Mouse (Mus musculus) megakaryocyte, embryonic 14.5 days (primary cell): ENCODE data around the gene Slamf8. TPM values are rescaled to one million over a fixed set of nuclear protein-coding genes. Genes with fewer than 3 reads are reported as not detected.

Experiments
- H3K27me3 ChIP-seq: replicated peaks from 2 replicates; pipeline ENCODE3; 2012; ENCODE audit warnings: inconsistent platforms
- H3K36me3 ChIP-seq: replicated peaks from 2 replicates; pipeline ENCODE3; 2012; ENCODE audit warnings: low read length, inconsistent platforms, mixed read lengths
- H3K4me1 ChIP-seq: 2 replicates; pipeline ENCODE4 v1.6.1; 2012; ENCODE audit warnings: inconsistent platforms
- H3K4me3 ChIP-seq: replicated peaks from 2 replicates; pipeline ENCODE3; 2012; ENCODE audit warnings: moderate library complexity, mild to moderate bottlenecking, inconsistent platforms
- H3K9me3 ChIP-seq: 2 replicates; pipeline ENCODE4 v1.6.1; 2012; ENCODE audit warnings: inconsistent platforms
- FLI1 ChIP-seq: IDR thresholded peaks from 2 replicates; pipeline ENCODE4 v1.6.1; 2012; ENCODE audit warnings: low read length, inconsistent platforms, mixed read lengths
- GATA1 ChIP-seq: IDR thresholded peaks from 3 replicates; pipeline ENCODE4 v1.6.1; 2012; ENCODE audit warnings: mixed read lengths, low read length, inconsistent platforms, borderline replicate concordance
- polyA plus RNA-seq: library from polyadenylated mRNA; stranded (reverse); fragments of >175 nt; gene quantifications from 2 replicates; pipeline ENCODE4 v1.2.3, GENCODE M21; 2012; ENCODE audit warnings: low replicate concordance; ENCODE audit not compliant: insufficient read depth

The Slamf8 gene
- polyA plus RNA-seq, 1 experiment: 0.13 TPM

GRCm38 (mm10) chr1:172602326-172602725 is 12.0 kb upstream of the Slamf8 start, which contains the start of gene Fcrl6:
Fcrl6 (minus strand) TSS chr1:172602551.
- no peak for TF ChIP-seq FLI1
- Histone ChIP-seq H3K4me1 (no peaks in the 10 kb centered on the region), H3K4me3 (no peak within 1 kb of the TSS), H3K27me3 (peaks cover 18% of the 10 kb centered on the region), H3K9me3 (no peaks in the 10 kb centered on the region), H3K36me3 (no peaks in the 10 kb centered on the region)

- Histone ChIP-seq H3K36me3 (no peaks in the 10 kb centered on the region), H3K27me3 (peaks cover 32% of the 10 kb centered on the region), H3K4me3 (no peak overlapping the region), H3K9me3 (no peaks in the 10 kb centered on the region), H3K4me1 (0 out of 2 replicates have a peak, but pooled peaks cover 2% of the 10 kb centered on the region)
- TF ChIP-seq FLI1: no peak
- no peak for TF ChIP-seq GATA1
Observed at GRCm38 (mm10) chr1:172594495-172594894, 4.1 kb upstream of the Slamf8 start.

- Histone ChIP-seq H3K4me1 (0 out of 2 replicates have a peak, but pooled peaks cover 2% of the 10 kb centered on the region), H3K9me3 (no peaks in the 10 kb centered on the region), H3K4me3 (no peak overlapping the region), H3K36me3 (no peaks in the 10 kb centered on the region), H3K27me3 (peaks cover 35% of the 10 kb centered on the region)
- TF ChIP-seq FLI1 (no peak), GATA1 (no peak)
Observed at GRCm38 (mm10) chr1:172593956-172594355, 3.6 kb upstream of the Slamf8 start.

- TF ChIP-seq FLI1: no peak
- TF ChIP-seq GATA1: no peak
Observed at GRCm38 (mm10) chr1:172593321-172593720, 3.0 kb upstream of the Slamf8 start.

GRCm38 (mm10) chr1:172585612-172586567 is 4.5 kb downstream of the Slamf8 start:
- TF ChIP-seq FLI1: no peak
- TF ChIP-seq GATA1: no peak
- no peaks in the 10 kb centered on the region for H3K9me3 ChIP-seq
- 0 out of 2 replicates have a peak, but pooled peaks cover 2% of the 10 kb centered on the region for H3K4me1 ChIP-seq
- H3K27me3 ChIP-seq: peaks cover 64% of the 10 kb centered on the region
- no peaks in the 10 kb centered on the region for H3K36me3 ChIP-seq
- no peak overlapping the region for H3K4me3 ChIP-seq

More at GRCm38 (mm10) chr1:172593321-172593720, 3.0 kb upstream of the Slamf8 start:
- Histone ChIP-seq H3K36me3 (no peaks in the 10 kb centered on the region), H3K9me3 (no peaks in the 10 kb centered on the region), H3K4me1 (0 out of 2 replicates have a peak, but pooled peaks cover 2% of the 10 kb centered on the region), H3K4me3 (no peak overlapping the region), H3K27me3 (peaks cover 36% of the 10 kb centered on the region)

GRCm38 (mm10) chr1:172585026-172585425 is 5.3 kb downstream of the Slamf8 start:
- H3K4me1 ChIP-seq: no peaks in the 10 kb centered on the region
- H3K9me3 ChIP-seq: no peaks in the 10 kb centered on the region
- TF ChIP-seq FLI1 (no peak), GATA1 (no peak)
- H3K4me3 ChIP-seq: no peak overlapping the region
- H3K36me3 ChIP-seq: no peaks in the 10 kb centered on the region
- H3K27me3 ChIP-seq: peaks cover 63% of the 10 kb centered on the region

- Histone ChIP-seq H3K9me3 (no peaks in the 10 kb centered on the region), H3K36me3 (no peaks in the 10 kb centered on the region), H3K4me3 (no peak overlapping the region), H3K27me3 (peaks cover 59% of the 10 kb centered on the region), H3K4me1 (no peaks in the 10 kb centered on the region)
- TF ChIP-seq FLI1: no peak
- TF ChIP-seq GATA1: no peak
Observed at GRCm38 (mm10) chr1:172584271-172584670, 6.1 kb downstream of the Slamf8 start.

- Histone ChIP-seq H3K36me3 (no peaks in the 10 kb centered on the region), H3K4me3 (no peak overlapping the region), H3K27me3 (peaks cover 50% of the 10 kb centered on the region), H3K4me1 (no peaks in the 10 kb centered on the region), H3K9me3 (no peaks in the 10 kb centered on the region)
- TF ChIP-seq FLI1: no peak
- TF ChIP-seq GATA1: no peak
Observed at GRCm38 (mm10) chr1:172582436-172582835, 7.9 kb downstream of the Slamf8 start.

- H3K36me3 ChIP-seq: no peaks in the 10 kb centered on the region
- H3K27me3 ChIP-seq: peaks cover 53% of the 10 kb centered on the region
- TF ChIP-seq FLI1 (no peak), GATA1 (no peak)
- H3K4me3 ChIP-seq: no peak overlapping the region
- H3K9me3 ChIP-seq: no peaks in the 10 kb centered on the region
- no peaks in the 10 kb centered on the region; the same call in 1 of the 2 replicates for H3K4me1 ChIP-seq
Observed at GRCm38 (mm10) chr1:172580116-172580515, 10.3 kb downstream of the Slamf8 start.

- H3K9me3 ChIP-seq: no peaks in the 10 kb centered on the region
- H3K4me3 ChIP-seq: no peak overlapping the region
- H3K27me3 ChIP-seq: peaks cover 90% of the 10 kb centered on the region
- H3K4me1 ChIP-seq: peaks cover 9% of the 10 kb centered on the region
- no peaks in the 10 kb centered on the region for H3K36me3 ChIP-seq
- TF ChIP-seq GATA1: no peak
- no peak for TF ChIP-seq FLI1
Observed at GRCm38 (mm10) chr1:172567758-172568157, 22.6 kb downstream of the Slamf8 start.
